Mouse (Mus musculus) limb, embryonic 13.5 days (tissue): ENCODE data around the gene Btn2a2. TPM values are rescaled to one million over a fixed set of nuclear protein-coding genes. Genes with fewer than 3 reads are reported as not detected.

Experiments
- ATAC-seq: fragments of 200-750 bp; cut with Nextera tagmentation; 2 replicates; pipeline ENCODE4 v1.8.0; 2017; ENCODE audit warnings: low read depth, moderate number of reproducible peaks, moderate TSS enrichment; ENCODE audit not compliant: low FRiP score
- H3K27ac ChIP-seq: fragments of 300-500 bp; sonication (generic); 2 replicates; pipeline ENCODE4 v1.5.1; 2015; ENCODE audit warnings: inconsistent platforms, mild to moderate bottlenecking, moderate library complexity
- H3K27me3 ChIP-seq: fragments of 300-500 bp; sonication (generic); 2 replicates; pipeline ENCODE4 v1.6.1; 2015; ENCODE audit warnings: mild to moderate bottlenecking, inconsistent platforms
- H3K36me3 ChIP-seq: fragments of 300-500 bp; sonication (generic); 2 replicates; pipeline ENCODE4 v1.6.1; 2015; ENCODE audit warnings: inconsistent platforms, mild to moderate bottlenecking, moderate library complexity
- H3K4me1 ChIP-seq: fragments of 300-500 bp; sonication (generic); 2 replicates; pipeline ENCODE4 v1.6.1; 2015; ENCODE audit warnings: inconsistent platforms
- H3K4me2 ChIP-seq: fragments of 300-500 bp; sonication (generic); replicated peaks from 2 replicates; pipeline ENCODE4 v1.6.1; 2015; ENCODE audit warnings: inconsistent platforms, mild to moderate bottlenecking, moderate library complexity
- H3K4me3 ChIP-seq: fragments of 300-500 bp; sonication (generic); 2 replicates; pipeline ENCODE4 v1.5.1; 2015; ENCODE audit warnings: moderate library complexity, mild to moderate bottlenecking, inconsistent platforms
- H3K9ac ChIP-seq: fragments of 300-500 bp; sonication (generic); 2 replicates; pipeline ENCODE4 v1.6.1; 2015; ENCODE audit warnings: mild to moderate bottlenecking, inconsistent platforms
- H3K9me3 ChIP-seq: fragments of 300-500 bp; sonication (generic); 2 replicates; pipeline ENCODE4 v1.6.1; 2016; ENCODE audit warnings: inconsistent platforms
- WGBS: fragments of 180-500 bp; shearing (Covaris S2); methylation state at CpG from one replicate; pipeline ENCODE4 v1.1.7; 2015; 5-methylcytosine and 5-hydroxymethylcytosine counted together
- polyA plus RNA-seq: library from polyadenylated mRNA; unstranded; fragments of >200 nt; fragmentation: Nextera tagmentation; extraction: Ambion mirVana; gene quantifications from 2 replicates; pipeline ENCODE4 v1.2.1, GENCODE M21; 2015

Btn2a2 gene
- polyA plus RNA-seq, 1 experiment from 2014 or later: 1.5 TPM

DNA sequence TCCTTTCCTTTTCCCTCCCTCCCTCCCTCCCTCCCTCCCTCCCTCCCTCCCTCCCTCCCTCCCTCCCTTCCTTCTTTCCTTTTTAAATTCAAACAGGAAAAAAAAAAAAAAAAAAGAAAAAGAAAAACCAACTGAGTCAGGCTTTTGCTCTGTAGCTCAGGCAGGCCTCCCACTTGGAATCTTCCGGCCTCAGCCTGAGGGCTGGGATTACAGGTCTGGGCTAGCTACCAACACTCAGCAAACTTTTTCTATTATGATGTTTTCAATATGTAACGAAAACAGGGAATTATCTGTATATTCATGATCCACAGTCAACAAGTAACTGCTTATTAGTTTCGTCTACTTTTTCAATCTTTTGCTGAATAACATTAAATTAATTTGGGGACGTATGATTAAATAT lies 14.3 kb upstream of the Btn2a2 start:
- no peaks in the 10 kb centered on the region for H3K27me3 ChIP-seq
- ATAC-seq: no peak
- WGBS: 51% methylated on average over 4 of the region's 4 CpGs

DNA sequence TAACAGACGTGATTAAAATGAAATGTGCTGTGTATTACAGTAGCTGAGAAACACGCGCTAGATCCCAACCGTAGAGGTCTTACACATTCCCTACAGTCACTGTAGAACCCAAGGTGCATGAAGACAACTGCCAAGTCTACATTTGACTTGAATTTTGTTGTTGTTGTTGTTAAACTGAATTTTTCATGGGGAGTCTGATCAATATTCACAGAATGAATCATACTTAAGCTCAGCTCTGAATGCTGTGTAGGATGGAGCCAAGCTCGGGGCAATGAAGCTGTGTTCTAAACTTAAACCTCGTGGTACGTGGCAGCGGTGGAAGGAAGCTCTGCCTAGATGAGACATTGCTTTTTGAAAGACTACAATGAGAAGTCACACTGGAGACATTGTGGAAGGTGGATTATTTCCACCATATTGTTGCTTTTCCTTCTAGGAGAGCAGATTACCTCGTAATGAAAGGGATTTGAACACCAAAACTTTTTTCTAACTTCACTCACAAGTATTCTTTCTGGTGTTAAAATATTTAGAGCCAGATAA lies 13.4 kb upstream of the Btn2a2 start:
- peaks cover 2% of the 10 kb centered on the region; the same call in 1 of the 2 replicates for H3K27me3 ChIP-seq
- peak overlapping the region; percentile 43 for H3K4me2 ChIP-seq
- WGBS: 30% methylated on average over 9 of the region's 9 CpGs
- no peak overlapping the region for H3K9ac ChIP-seq
- no peak overlapping the region for H3K27ac ChIP-seq
- H3K9me3 ChIP-seq: no peaks in the 10 kb centered on the region
- H3K4me1 ChIP-seq: peaks cover 38% of the 10 kb centered on the region
- H3K36me3 ChIP-seq: no peaks in the 10 kb centered on the region
- ATAC-seq: no peak
- H3K4me3 ChIP-seq: peak overlapping the region; percentile 8; the same call in 1 of the 2 replicates

More for the DNA sequence above, 14.3 kb upstream of the Btn2a2 start:
- no peaks in the 10 kb centered on the region for H3K9me3 ChIP-seq
- no peak overlapping the region for H3K9ac ChIP-seq
- no peak overlapping the region for H3K27ac ChIP-seq
- no peak overlapping the region for H3K4me2 ChIP-seq
- peaks cover 35% of the 10 kb centered on the region for H3K4me1 ChIP-seq
- no peaks in the 10 kb centered on the region for H3K36me3 ChIP-seq
- H3K4me3 ChIP-seq: no peak overlapping the region

DNA sequence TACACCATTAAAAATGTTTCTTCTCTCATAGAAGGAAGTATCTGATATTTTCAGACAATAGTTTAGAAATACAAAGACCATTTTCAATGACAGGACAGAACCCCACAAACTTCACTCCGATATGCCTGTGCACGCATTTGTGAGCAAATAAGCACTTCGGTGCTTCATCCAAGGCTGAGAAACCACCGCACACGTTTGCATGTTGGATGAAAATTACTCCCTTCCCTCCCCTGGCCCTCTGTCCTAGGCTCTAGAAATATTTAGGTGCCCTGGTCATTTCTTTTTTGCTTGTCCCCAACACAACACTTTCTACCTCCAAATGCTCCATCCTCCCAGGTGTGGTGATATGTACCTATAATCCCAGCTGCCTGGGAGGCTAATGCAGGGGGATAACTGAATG lies 12.9 kb upstream of the Btn2a2 start:
- 24% methylated on average over 5 of the region's 5 CpGs for WGBS
- Histone ChIP-seq H3K36me3 (no peaks in the 10 kb centered on the region), H3K4me2 (peak overlapping the region; percentile 43), H3K27me3 (peaks cover 3% of the 10 kb centered on the region; the same call in 1 of the 2 replicates), H3K4me3 (peak overlapping the region; percentile 8), H3K9ac (no peak overlapping the region), H3K4me1 (peaks cover 38% of the 10 kb centered on the region), H3K9me3 (no peaks in the 10 kb centered on the region), H3K27ac (no peak overlapping the region)
- no peak for ATAC-seq

DNA sequence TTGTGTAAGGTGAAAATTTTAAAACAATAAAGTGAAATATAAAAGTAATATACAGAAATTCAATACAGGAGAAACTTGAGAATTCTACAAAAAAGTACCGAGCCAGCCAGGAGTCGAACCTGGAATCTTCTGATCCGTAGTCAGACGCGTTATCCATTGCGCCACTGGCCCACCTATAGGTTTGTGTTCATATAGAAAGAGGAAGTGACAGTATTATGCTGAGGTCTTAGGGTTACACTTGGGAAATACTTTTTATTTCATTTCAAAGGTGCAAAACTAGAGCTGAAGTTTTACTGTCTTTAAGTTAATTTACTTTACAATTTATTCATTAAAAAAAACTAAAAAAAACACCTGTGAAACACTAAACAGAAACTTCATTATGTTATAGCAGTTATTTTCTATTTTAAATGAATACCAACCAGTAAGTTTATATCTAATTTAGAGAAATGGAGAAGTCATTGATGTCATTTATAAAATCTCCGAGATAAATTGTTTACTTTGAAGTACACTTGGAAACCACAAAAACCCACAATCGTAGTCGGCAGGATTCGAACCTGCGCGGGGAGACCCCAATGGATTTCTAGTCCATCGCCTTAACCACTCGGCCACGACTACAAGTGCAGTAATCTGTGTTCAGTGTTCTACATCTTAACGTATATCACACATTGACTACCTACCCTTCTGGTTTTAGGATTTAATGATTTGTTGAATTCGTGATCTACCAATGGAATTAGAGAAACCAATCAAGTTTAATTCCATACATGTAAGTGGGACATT lies 12.0 kb upstream of the Btn2a2 start:
- Histone ChIP-seq H3K9me3 (no peaks in the 10 kb centered on the region), H3K4me3 (peak overlapping the region; percentile 15; the same call in 1 of the 2 replicates), H3K27me3 (peaks cover 3% of the 10 kb centered on the region; the same call in 1 of the 2 replicates), H3K27ac (no peak overlapping the region), H3K4me2 (peak overlapping the region; percentile 43), H3K4me1 (peaks cover 34% of the 10 kb centered on the region), H3K36me3 (no peaks in the 10 kb centered on the region), H3K9ac (no peak overlapping the region)
- ATAC-seq: 0 out of 2 replicates have a peak, but pooled peaks have one; percentile 38
- WGBS: 3% methylated on average over 17 of the region's 17 CpGs

DNA sequence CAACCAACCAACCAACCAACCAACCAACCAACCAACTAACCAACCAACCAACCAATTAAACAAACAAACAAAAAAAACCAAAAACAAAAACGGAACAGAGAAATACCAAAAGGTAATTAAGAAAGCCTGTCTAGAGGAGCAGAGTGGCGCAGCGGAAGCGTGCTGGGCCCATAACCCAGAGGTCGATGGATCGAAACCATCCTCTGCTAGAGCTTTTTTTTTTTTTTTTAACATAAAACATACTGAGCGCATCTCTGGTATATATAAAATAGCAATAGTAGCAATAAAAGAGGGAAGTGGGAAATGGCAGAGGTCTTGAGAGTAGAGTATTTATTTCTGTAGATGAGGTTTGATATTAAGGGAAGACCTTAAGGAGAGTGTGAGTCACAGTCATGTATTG lies 11.3 kb upstream of the Btn2a2 start:
- Histone ChIP-seq H3K9me3 (no peaks in the 10 kb centered on the region), H3K4me1 (peaks cover 27% of the 10 kb centered on the region), H3K27ac (no peak overlapping the region), H3K9ac (no peak overlapping the region), H3K4me2 (no peak overlapping the region), H3K27me3 (peaks cover 3% of the 10 kb centered on the region; the same call in 1 of the 2 replicates), H3K36me3 (no peaks in the 10 kb centered on the region), H3K4me3 (no peak overlapping the region)
- WGBS: 15% methylated on average over 7 of the region's 7 CpGs
- no peak for ATAC-seq

DNA sequence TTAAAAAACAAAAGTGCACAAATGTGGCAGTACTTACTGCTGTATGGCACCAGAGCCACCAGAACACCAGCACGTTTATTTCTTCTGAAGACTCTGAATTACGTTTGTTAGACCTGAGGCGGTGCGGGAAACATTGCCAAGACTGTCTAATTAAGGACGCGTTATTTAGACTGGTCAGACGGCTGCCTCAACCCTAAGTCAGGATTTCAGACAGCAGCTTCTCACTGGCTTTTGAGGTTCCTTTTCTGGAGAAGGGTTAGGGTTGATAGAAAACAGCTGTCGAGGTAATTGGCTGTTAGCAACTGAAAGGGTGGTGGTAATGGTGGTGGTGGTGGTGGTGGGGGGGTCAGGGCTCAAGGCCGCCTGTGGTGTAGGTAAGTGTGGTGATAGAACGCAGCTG lies 10.0 kb upstream of the Btn2a2 start:
- Histone ChIP-seq H3K9me3 (no peaks in the 10 kb centered on the region), H3K36me3 (no peaks in the 10 kb centered on the region), H3K9ac (peak overlapping the region; percentile 14; the same call in 1 of the 2 replicates), H3K4me2 (peak overlapping the region; percentile 63), H3K27ac (no peak overlapping the region), H3K4me1 (peaks cover 26% of the 10 kb centered on the region), H3K27me3 (peaks cover 3% of the 10 kb centered on the region; the same call in 1 of the 2 replicates), H3K4me3 (peak overlapping the region; percentile 38)
- ATAC-seq: peak; percentile 63; the same call in 1 of the 2 replicates
- WGBS: 1% methylated on average over 10 of the region's 10 CpGs

DNA sequence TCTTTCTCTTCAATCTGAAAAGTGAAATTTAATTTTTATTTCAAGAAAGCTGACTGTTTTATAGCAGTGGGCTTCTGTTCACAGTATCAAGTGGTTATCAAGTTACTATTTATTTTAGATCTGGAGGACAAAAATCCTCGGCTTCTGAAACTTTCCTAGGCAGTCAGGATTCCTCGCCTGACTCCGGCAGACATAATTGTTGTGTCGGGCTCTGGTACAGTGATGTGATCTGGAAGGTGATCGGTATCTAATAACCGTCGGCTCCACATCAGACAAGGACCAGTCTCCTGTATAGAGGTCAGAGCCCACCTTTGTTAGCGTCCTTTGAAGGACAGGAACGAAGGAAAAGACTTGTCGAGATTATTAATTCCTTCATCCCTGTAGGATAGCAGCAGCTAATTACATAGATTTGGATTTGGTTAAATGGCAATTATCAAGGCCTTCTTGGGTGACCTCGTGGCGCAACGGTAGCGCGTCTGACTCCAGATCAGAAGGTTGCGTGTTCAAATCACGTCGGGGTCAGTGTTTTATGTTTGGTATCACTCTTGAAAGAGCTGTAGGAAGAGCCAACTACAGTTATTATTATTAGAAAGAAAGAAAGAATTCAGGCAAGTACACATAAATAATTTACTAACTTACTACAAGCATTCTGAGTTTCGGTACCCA lies 9.1 kb upstream of the Btn2a2 start:
- no peak overlapping the region for H3K27ac ChIP-seq

DNA sequence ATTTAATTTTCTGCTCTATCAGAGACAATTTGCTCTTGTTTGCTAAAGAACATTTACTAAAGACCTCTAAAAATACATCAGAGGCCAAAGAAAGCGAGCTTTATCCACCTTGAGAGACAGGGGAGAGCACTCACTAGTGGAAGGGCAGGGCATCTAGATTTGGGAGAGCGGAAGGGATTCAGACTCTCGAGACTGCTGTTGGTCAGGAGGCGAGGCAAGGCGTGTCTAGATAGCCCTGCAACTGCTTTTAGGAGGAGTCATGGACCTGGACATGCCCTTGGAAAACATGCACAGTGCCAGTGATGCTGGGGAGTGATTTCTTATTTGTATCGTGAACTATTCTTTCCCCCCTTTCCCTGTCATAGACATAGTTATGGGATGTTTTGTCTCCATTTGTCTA lies 6.9 kb upstream of the Btn2a2 start:
- no peaks in the 10 kb centered on the region for H3K36me3 ChIP-seq
- no peak overlapping the region for H3K4me2 ChIP-seq
- H3K27ac ChIP-seq: no peak overlapping the region
- no peak overlapping the region for H3K9ac ChIP-seq
- H3K27me3 ChIP-seq: peaks cover 3% of the 10 kb centered on the region; the same call in 1 of the 2 replicates
- ATAC-seq: no peak
- no peak overlapping the region for H3K4me3 ChIP-seq
- H3K9me3 ChIP-seq: no peaks in the 10 kb centered on the region
- WGBS: 85% methylated on average over 6 of the region's 6 CpGs
- peaks cover 25% of the 10 kb centered on the region for H3K4me1 ChIP-seq

More for the DNA sequence above, 9.1 kb upstream of the Btn2a2 start:
- Histone ChIP-seq H3K4me1 (peaks cover 23% of the 10 kb centered on the region), H3K36me3 (no peaks in the 10 kb centered on the region), H3K27me3 (peaks cover 3% of the 10 kb centered on the region; the same call in 1 of the 2 replicates), H3K9ac (no peak overlapping the region), H3K4me3 (peak overlapping the region; percentile 38), H3K9me3 (no peaks in the 10 kb centered on the region), H3K4me2 (peak overlapping the region; percentile 63)
- WGBS: 3% methylated on average over 19 of the region's 19 CpGs
- ATAC-seq: no peak

DNA sequence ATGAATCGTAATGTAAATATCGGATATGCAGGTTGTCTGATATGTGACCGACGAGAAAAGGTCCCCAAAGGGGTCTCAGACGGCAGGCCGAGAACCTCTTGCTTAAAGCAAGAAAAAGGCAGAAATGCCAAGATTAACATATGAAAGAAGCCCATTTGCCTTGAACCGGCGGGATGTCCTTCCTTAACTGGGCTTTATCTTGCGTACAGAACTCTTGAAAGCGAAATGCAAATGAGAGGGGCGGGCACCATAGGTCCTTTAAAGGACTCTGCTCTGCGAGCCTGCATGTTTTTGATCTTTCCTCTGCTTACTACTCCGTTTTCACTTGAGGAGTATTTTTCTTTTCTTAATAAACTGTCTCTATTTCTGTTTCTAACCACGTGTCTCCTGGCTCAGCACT lies 3.3 kb upstream of the Btn2a2 start:
- 0 out of 2 replicates have a peak, but pooled peaks cover under 1% of the 10 kb centered on the region for H3K27me3 ChIP-seq
- H3K4me3 ChIP-seq: peak overlapping the region; percentile 28
- no peaks in the 10 kb centered on the region for H3K36me3 ChIP-seq
- H3K4me1 ChIP-seq: peaks cover 7% of the 10 kb centered on the region; the same call in 1 of the 2 replicates
- no peaks in the 10 kb centered on the region for H3K9me3 ChIP-seq
- no peak overlapping the region for H3K9ac ChIP-seq
- no peak overlapping the region for H3K27ac ChIP-seq
- WGBS: 8% methylated on average over 14 of the region's 14 CpGs
- H3K4me2 ChIP-seq: peak overlapping the region; percentile 46
- no peak for ATAC-seq

DNA sequence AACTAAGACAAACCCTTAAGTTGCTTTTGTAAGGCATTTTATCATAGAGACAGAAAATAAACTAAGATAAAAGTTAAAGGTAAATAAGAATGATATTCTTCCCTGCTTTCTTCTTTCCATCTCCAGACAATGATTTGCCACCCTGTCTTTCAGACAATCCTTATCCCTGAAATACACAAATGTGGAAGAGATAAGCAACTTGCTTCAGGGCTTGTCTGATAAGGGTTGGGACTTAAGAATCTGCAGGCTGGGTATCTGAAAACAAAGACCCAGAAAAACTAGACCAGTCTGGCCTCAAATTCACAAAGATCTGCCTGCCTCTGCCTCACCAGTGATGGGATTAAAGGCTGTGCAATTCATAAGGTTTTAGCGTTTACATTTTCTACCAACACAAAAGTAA lies 2.6 kb upstream of the Btn2a2 start:
- no peak overlapping the region for H3K4me3 ChIP-seq
- peaks cover 7% of the 10 kb centered on the region; the same call in 1 of the 2 replicates for H3K4me1 ChIP-seq
- no peak for ATAC-seq
- no peaks in the 10 kb centered on the region for H3K27me3 ChIP-seq
- no peaks in the 10 kb centered on the region for H3K36me3 ChIP-seq
- H3K9me3 ChIP-seq: no peaks in the 10 kb centered on the region
- H3K4me2 ChIP-seq: no peak overlapping the region
- no peak overlapping the region for H3K9ac ChIP-seq
- no peak overlapping the region for H3K27ac ChIP-seq
- WGBS: 20% methylated on average over 1 of the region's 1 CpGs

DNA sequence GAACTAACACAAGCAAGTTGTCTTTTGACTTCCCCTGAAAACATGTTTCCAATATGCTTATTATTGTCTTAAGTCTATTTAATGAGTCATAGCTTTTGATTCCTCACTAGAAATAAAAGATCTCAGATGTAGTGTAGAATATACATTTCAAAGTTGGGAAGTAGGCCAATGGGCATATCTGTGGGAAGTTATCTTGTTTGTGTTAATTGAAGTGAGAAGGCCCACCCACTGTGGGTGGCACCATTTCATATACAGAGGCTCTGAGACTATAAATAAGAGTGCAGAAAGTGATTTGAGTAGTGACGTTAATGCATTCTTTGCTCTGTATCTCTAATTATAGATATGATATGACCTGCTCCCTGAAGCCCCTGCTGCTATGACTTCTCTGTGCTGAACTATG lies 2.2 kb upstream of the Btn2a2 start:
- ATAC-seq: no peak
- Histone ChIP-seq H3K4me3 (no peak overlapping the region), H3K27ac (no peak overlapping the region), H3K36me3 (no peaks in the 10 kb centered on the region), H3K27me3 (no peaks in the 10 kb centered on the region), H3K4me2 (no peak overlapping the region), H3K9ac (no peak overlapping the region), H3K9me3 (no peaks in the 10 kb centered on the region), H3K4me1 (peaks cover 7% of the 10 kb centered on the region; the same call in 1 of the 2 replicates)
- WGBS: 74% methylated on average over 1 of the region's 1 CpGs

DNA sequence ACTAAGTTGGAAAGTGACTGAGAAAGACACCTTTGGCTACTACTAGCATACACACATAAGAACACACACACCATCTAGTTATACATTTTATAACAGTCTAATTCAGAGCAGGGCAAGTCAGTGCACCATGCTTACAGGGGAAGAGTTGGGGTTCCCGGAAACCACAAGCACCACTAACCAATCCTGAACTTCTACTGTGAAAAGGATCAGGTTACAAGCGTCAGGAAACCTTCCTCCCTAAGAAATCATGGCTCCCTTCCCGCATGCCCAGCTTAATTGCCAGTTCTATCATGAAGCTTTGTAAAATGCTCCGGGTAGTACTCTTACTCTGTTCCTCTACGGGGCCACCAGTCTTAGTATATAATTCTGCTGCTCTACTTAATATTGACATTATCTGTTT lies 3.4 kb downstream of the Btn2a2 start:
- Histone ChIP-seq H3K36me3 (no peaks in the 10 kb centered on the region), H3K27ac (no peak overlapping the region), H3K4me2 (no peak overlapping the region; the same call in 1 of the 2 replicates), H3K4me1 (peaks cover 8% of the 10 kb centered on the region; the same call in 1 of the 2 replicates), H3K9ac (no peak overlapping the region), H3K4me3 (no peak overlapping the region), H3K27me3 (no peaks in the 10 kb centered on the region), H3K9me3 (no peaks in the 10 kb centered on the region)
- no peak for ATAC-seq
- 30% methylated on average over 5 of the region's 5 CpGs for WGBS
